Mouse (Mus musculus) forebrain, embryonic 14.5 days (tissue): Measurements from ENCODE around the gene Eno1. TPM values are rescaled to one million over a fixed set of nuclear protein-coding genes. Genes with fewer than 3 reads are reported as not detected.
"Not testable (repeated sequence)": the region's sequence is repeated elsewhere in the genome, so short reads cannot be mapped to it uniquely, and the experiment has no call there.

Experiments
- ATAC-seq: fragments of 200-750 bp; cut with Nextera tagmentation; 2 replicates; pipeline ENCODE4 v1.8.0; 2017; ENCODE audit warnings: mild to moderate bottlenecking, moderate library complexity
- DNase-seq: peaks from one replicate; pipeline ENCODE4 v3.0.0-alpha.2; 2015; ENCODE audit warnings: low spot score
- H3K27ac ChIP-seq: fragments of 300-500 bp; sonication (generic); 2 replicates; pipeline ENCODE4 v1.5.1; 2014; ENCODE audit warnings: low read depth, mild to moderate bottlenecking, control low read depth, low read length, moderate library complexity
- H3K27me3 ChIP-seq: fragments of 300-500 bp; sonication (generic); replicated peaks from 2 replicates; pipeline ENCODE4 v1.6.1; 2014; ENCODE audit warnings: low read length, control low read depth, mixed read lengths; ENCODE audit not compliant: control insufficient read depth, insufficient read depth
- H3K36me3 ChIP-seq: fragments of 300-500 bp; sonication (generic); 2 replicates; pipeline ENCODE4 v1.6.1; 2014; ENCODE audit warnings: low read length, control low read depth; ENCODE audit not compliant: control insufficient read depth, insufficient read depth
- H3K4me1 ChIP-seq: fragments of 300-500 bp; sonication (generic); 2 replicates; pipeline ENCODE4 v1.6.1; 2014; ENCODE audit warnings: antibody characterized with exemption, low read length, control low read depth; ENCODE audit not compliant: control insufficient read depth, insufficient read depth
- H3K4me2 ChIP-seq: fragments of 300-500 bp; sonication (generic); 2 replicates; pipeline ENCODE4 v1.6.1; 2014; ENCODE audit warnings: mild to moderate bottlenecking, control low read depth, low read length
- H3K4me3 ChIP-seq: fragments of 300-500 bp; sonication (generic); 2 replicates; pipeline ENCODE4 v1.5.1; 2014; ENCODE audit warnings: low read depth, low read length, control low read depth
- H3K9ac ChIP-seq: fragments of 300-500 bp; sonication (generic); 2 replicates; pipeline ENCODE4 v1.6.1; 2014; ENCODE audit warnings: mild to moderate bottlenecking, low read length, control low read depth, moderate library complexity
- H3K9me3 ChIP-seq: fragments of 300-500 bp; sonication (generic); replicated peaks from 2 replicates; pipeline ENCODE4 v1.6.1; 2016; ENCODE audit warnings: low read length, control low read depth, mixed read lengths; ENCODE audit not compliant: control insufficient read depth
- WGBS: fragments of 180-500 bp; shearing (Covaris S2); extraction: QIAGEN DNeasy Blood & Tissue Kit; methylation state at CpG from one replicate; pipeline ENCODE4 v1.1.7; 2014; 5-methylcytosine and 5-hydroxymethylcytosine counted together
- polyA plus RNA-seq: library from polyadenylated mRNA; unstranded; fragments of >200 nt; fragmentation: Nextera tagmentation; extraction: Ambion mirVana; gene quantifications from 2 replicates; pipeline ENCODE4 v1.2.1, GENCODE M21; 2014

Gene Eno1
- polyA plus RNA-seq, 1 experiment from 2014 or later = 988 TPM

DNA sequence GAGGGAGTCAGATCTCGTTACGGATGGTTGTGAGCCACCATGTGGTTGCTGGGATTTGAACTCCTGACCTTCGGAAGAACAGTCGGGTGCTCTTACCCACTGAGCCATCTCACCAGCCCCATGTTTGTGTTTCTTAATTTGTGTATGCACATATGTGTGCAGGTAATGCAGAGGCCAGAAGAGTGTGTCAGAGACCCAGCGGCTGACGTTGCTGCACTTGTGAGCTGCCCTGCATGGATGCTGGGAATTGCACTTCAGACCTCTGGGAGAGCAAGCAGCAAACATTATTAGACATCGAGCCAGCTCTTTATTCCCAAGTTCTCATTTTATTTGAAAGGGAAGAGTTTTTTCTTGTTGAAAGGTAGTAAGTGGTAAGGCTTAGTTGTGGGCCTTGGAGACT lies 42.8 kb downstream of the Eno1 start:
- DNase-seq, H3K27ac ChIP-seq, H3K4me1 ChIP-seq, ATAC-seq, H3K4me3 ChIP-seq, H3K9ac ChIP-seq, H3K9me3 ChIP-seq, H3K4me2 ChIP-seq, H3K27me3 ChIP-seq, H3K36me3 ChIP-seq: not testable (repeated sequence)
- WGBS = 90% methylated on average over 5 of the region's 7 CpGs

DNA sequence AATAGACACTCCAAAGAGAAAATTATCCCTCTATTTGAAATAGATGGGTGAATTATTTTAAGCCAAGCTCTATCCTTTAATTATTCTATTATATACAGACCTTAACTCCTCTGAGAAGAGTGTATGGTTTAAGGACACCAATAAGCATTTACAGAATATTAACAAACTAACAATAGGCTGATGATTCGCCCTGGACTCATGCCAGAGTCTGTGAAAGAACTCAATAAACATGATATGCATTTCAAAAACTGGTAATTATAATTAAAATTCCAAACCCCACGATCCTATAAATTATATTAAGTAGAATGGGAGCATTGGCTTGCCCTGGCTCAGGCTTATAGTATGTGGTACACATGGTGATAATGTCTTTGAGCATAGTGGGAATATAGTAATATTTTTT lies 43.5 kb downstream of the Eno1 start:
- Histone ChIP-seq H3K27ac (no peak overlapping the region), H3K4me2 (no peak overlapping the region)
- 41% methylated on average over 2 of the region's 2 CpGs for WGBS

DNA sequence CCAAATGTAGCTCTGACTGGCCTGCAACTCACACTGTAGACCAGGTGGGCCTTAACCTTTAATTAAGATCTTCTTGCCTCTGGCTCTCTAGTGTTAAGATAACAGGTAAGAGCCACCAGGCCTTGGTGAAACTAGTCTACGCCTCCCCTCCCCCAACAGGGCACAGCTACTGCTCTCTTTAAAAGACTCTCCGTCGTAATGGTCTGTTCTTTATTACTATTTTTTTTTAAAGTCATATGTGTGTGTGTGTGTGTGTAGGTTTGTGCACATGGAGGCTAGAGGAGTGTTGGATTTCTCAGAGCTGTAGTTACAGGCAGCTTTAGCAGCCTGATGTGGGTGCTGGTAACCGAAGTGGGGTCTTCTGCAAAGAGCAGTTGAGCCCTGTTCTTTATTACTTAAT lies 43.9 kb downstream of the Eno1 start:
- 41% methylated on average over 4 of the region's 4 CpGs for WGBS
- DNase-seq = no peak
- Histone ChIP-seq H3K4me2 (peak overlapping the region; percentile 67), H3K27me3 (no peaks in the 10 kb centered on the region), H3K4me3 (peak overlapping the region; percentile 100), H3K9ac (no peak overlapping the region), H3K9me3 (no peaks in the 10 kb centered on the region), H3K27ac (peak overlapping the region; percentile 99), H3K4me1 (peaks cover 11% of the 10 kb centered on the region; the same call in 1 of the 2 replicates), H3K36me3 (no peaks in the 10 kb centered on the region)
- ATAC-seq = no peak

More for the DNA sequence above, 43.5 kb downstream of the Eno1 start:
- Histone ChIP-seq H3K9ac (no peak overlapping the region), H3K4me1 (peaks cover 11% of the 10 kb centered on the region; the same call in 1 of the 2 replicates), H3K9me3 (no peaks in the 10 kb centered on the region), H3K4me3 (no peak overlapping the region), H3K27me3 (no peaks in the 10 kb centered on the region), H3K36me3 (no peaks in the 10 kb centered on the region)
- no peak for ATAC-seq
- peak; percentile 66 for DNase-seq

DNA sequence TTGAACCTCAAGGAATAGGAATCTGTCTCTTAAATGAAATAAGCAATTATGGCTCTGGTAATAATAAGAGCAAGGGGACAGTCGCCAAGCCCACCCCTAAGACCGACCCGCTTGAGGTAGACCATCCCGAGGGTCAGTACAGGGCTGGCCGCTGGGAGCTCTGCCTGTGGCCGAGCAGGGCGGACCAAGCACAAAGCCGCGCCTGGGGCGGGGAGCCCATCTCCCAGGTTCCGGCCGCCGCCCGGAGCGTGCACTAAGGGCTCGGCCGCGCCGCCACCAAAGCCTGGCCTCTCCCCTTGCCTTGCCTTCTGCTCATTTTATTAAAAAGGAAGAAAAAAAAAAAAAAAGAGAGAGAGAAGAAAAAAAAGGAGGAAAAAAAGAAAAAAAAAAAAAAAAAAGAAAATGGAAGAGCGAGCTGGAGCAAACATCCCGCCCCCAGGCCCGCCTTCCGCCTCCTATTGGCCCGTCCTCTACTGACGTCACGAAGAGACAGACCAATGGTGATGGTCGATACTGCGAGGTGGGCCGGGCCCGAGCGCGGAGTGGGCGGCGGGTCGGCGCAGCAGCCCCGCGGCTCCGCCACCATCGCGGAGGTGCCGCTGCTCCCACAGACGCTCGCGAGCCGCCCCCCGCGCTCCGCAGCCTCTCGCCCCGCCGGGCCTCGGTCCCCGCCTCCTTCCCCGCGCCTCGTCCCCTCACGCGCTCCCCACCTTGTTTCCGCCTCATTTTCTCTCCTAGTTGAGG lies 44.7 kb downstream of the Eno1 start, which contains the start of gene Rere:
Gene Rere (plus strand): TSS at position 629 of the 744 bp plus-strand sequence.
- H3K27me3 ChIP-seq = no peaks in the 10 kb centered on the region
- peak within 1 kb of the TSS; percentile 99 for H3K27ac ChIP-seq
- H3K36me3 ChIP-seq = no peaks in the 10 kb centered on the region
- H3K4me1 ChIP-seq = peaks cover 14% of the 10 kb centered on the region; the same call in 1 of the 2 replicates
- DNase-seq (peak; percentile 98), ATAC-seq (peak; percentile 99)
- peak within 1 kb of the TSS; percentile 98 for H3K9ac ChIP-seq
- peak within 1 kb of the TSS; percentile 80 for H3K4me2 ChIP-seq
- peak within 1 kb of the TSS; percentile 100 for H3K4me3 ChIP-seq
- no peaks in the 10 kb centered on the region for H3K9me3 ChIP-seq
- under 1% methylated on average over 60 of the region's 60 CpGs for WGBS

DNA sequence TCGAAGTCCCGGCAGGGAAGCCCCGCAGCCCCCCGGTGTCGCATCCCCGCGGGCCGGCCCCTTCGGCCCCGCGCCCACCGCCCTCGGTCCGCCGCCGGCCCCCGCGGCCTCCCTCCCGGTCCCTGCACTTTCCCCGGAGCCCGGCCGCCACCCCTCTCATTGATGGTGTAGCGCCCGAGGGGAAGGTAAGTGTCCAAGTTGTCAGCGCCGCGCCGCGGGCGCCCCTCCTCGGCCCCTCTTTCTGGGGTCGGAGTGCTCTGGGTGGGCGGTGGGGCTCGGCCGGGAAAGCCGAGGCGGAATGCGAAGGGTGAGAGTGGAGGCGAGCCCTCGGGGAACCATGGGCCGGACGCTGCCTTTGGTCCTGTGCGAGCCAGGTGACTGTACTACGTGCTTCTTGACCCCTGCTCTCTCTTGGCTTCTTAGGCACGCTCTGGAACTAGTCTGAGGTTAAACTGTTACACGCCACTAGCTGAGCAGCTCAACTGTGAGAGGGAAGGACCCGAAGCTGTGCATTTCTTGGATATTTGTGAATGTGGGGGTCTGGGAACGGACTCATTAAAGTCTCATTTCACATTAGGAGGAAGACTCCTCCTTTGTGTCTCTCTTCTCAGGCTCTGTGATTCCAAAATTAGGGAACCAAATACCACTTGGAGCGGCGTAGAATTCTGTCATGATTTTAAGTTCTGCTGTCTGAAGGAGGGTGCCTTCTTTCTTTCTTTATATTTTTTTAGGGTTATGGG lies 45.5 kb downstream of the Eno1 start:
- Histone ChIP-seq H3K4me3 (peak overlapping the region; percentile 100), H3K36me3 (no peaks in the 10 kb centered on the region), H3K9me3 (no peaks in the 10 kb centered on the region), H3K27me3 (no peaks in the 10 kb centered on the region), H3K4me1 (peaks cover 14% of the 10 kb centered on the region; the same call in 1 of the 2 replicates), H3K9ac (peak overlapping the region; percentile 98), H3K4me2 (peak overlapping the region; percentile 80), H3K27ac (peak overlapping the region; percentile 99)
- peak; percentile 36 for DNase-seq
- peak; percentile 24 for ATAC-seq
- WGBS = under 1% methylated on average over 49 of the region's 50 CpGs

DNA sequence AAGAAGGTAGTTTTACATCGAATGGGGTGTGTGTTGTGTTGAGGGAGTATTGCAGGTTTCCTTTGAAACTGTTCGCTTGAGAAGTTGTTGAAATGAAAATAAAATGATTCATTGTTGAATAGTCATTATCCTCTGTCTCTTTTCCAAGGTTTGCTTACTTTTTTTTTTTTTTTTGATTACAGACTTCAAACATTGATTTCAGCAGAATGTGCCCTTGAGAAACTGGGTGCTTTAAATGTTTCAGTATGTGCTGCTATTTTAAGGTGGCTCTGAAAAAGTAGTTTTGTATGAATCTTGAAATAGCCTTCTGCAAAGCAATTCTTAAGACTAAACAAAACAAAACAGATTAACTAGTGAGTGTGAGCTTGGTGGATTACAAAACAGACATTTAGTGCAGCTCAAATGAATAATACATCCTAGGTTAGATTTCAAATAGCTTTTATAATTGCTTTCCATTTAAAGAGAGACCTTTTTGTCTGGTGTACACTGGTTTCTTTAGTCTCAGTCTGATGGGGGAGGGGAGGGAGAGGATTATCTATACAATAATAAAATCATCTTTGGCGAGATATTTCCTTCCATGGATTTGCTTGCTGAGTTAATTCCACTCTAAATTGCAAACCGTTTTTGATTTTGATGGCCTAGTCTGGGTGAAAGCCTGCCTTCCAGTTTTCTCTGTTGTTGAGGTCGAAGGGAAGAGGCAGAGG lies 46.3 kb downstream of the Eno1 start:
- 2% methylated on average over 5 of the region's 5 CpGs for WGBS
- H3K4me3 ChIP-seq = peak overlapping the region; percentile 100
- H3K27me3 ChIP-seq = no peaks in the 10 kb centered on the region
- no peaks in the 10 kb centered on the region for H3K9me3 ChIP-seq
- H3K27ac ChIP-seq = peak overlapping the region; percentile 99
- peak overlapping the region; percentile 98 for H3K9ac ChIP-seq
- peak overlapping the region; percentile 80 for H3K4me2 ChIP-seq
- H3K4me1 ChIP-seq = peaks cover 14% of the 10 kb centered on the region; the same call in 1 of the 2 replicates
- H3K36me3 ChIP-seq = no peaks in the 10 kb centered on the region
- ATAC-seq (no peak), DNase-seq (peak; percentile 35)

DNA sequence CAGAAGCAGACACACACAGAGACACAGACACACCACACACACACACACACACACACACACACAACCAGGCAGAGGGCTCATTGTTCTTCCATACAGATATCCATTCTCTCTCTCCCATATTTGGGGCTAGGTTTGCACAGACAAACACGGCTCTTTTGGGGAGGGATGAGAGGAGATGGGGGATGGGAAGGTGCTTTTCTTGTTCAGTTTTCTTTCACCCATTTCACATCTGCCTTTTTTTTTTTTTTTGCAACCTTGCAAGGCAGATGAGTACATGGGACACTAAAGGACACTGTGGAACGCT lies 46.8 kb downstream of the Eno1 start:
- Histone ChIP-seq H3K36me3 (no peaks in the 10 kb centered on the region), H3K27ac (peak overlapping the region; percentile 53), H3K4me3 (peak overlapping the region; percentile 100), H3K9me3 (no peaks in the 10 kb centered on the region), H3K4me2 (peak overlapping the region; percentile 80), H3K27me3 (no peaks in the 10 kb centered on the region), H3K4me1 (peaks cover 16% of the 10 kb centered on the region; the same call in 1 of the 2 replicates), H3K9ac (peak overlapping the region; percentile 98)
- DNase-seq (no peak), ATAC-seq (no peak)
- 2% methylated on average over 2 of the region's 2 CpGs for whole genome bisulfite sequencing

DNA sequence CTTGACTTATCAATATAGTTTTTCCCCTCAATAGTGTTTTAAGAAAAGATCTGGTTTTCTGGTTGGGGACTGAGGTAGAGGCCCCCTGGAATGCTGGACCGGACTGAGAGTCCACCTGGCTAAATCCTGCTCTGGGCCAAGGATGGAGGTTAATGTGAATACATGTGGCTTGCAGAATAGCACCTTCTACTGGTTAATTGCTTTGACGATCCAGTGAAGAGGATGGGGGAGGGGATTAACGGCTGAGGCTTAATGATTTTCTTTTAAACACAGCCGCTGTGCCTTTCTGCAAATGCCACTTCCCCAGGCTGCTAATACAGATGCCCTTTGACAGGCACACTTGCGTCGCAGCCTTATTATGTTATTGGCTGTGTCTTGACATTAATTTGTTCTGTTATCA lies 47.5 kb downstream of the Eno1 start:
- no peaks in the 10 kb centered on the region for H3K9me3 ChIP-seq
- peak overlapping the region; percentile 80 for H3K4me2 ChIP-seq
- peaks cover 17% of the 10 kb centered on the region; the same call in 1 of the 2 replicates for H3K4me1 ChIP-seq
- DNase-seq (peak; percentile 86), ATAC-seq (no peak)
- H3K36me3 ChIP-seq = no peaks in the 10 kb centered on the region
- peak overlapping the region; percentile 53 for H3K27ac ChIP-seq
- peak overlapping the region; percentile 98 for H3K9ac ChIP-seq
- no peaks in the 10 kb centered on the region for H3K27me3 ChIP-seq
- H3K4me3 ChIP-seq = peak overlapping the region; percentile 100
- 1% methylated on average over 6 of the region's 6 CpGs for WGBS
